Mouse (Mus musculus) left cerebral cortex, postnatal 25 days (tissue): ENCODE measurements at regions not wholly inside any gene's neighbourhood (a gene's known extent, or its start where the extent isn't known, plus 50 kb on each side); places are given as distances from the start of the nearest gene placed in this dataset.

Source experiments
- DNase-seq, 2 experiments: peaks; one replicate each; pipeline ENCODE4 v3.0.0; 2022; ENCODE audit warnings: low spot score in 2 of 2, mixed read lengths in 1 of 2
- intact Hi-C: fragments of 180-260 bp; cut with DNase I; formaldehyde crosslinking; loops from one replicate; pipeline ENCODE4 v1.15.1; 2025

GRCm38 (mm10) chr1:167979588-167979987 lies 290.6 kb downstream of the Lmx1a start:
- intact Hi-C loops, result loop anchor here (1.0 kb wide), 2 partner anchors 33 to 1443 kb away; no protein-coding TSS in a partner anchor
- DNase-seq, result peak in 1 of 2 experiments; percentile 53

DNA sequence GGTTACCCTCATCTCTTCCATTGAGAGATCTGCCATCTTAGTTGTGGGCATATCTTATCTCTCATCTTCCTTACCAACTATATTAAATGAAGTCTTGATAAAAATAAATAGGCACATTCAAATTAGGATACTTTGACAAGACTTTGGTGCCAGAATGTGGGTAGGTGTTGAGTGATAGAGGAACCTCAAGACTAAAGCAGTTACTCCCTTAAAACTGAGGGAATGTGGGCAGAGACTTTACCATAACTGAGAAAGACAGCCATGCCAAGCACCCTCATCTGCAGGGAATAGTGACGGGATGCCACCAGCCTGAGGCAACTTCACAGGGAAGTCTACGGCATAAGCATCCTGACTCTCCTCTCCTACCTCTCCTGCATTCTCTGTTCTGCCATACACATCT lies 292.3 kb downstream of the Lmx1a start:
- peak in 1 of 2 experiments; percentile 87 for DNase-seq
- intact Hi-C loops, result loop anchor here (2.0 kb wide), 1 partner anchor 28 kb away; no protein-coding TSS in a partner anchor

DNA sequence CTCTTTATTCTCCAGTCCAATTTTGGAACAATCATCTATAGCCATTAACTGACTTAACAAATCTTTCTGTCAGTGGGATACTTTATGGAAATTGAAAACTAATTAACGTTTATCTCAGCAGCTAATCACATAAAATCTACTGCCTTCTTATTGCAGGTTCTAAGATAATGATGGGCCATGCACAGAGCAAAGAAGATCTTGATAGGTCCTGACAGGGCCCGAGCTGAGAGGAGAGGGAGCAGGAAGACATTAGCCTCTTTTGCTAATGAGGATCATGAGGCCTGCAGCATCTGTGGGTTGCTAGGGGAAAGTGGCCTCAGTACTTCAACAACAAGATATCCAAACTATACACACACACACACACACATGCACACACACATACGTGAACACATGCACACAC lies 318.4 kb downstream of the Lmx1a start:
- intact Hi-C loops, result no loop called here

DNA sequence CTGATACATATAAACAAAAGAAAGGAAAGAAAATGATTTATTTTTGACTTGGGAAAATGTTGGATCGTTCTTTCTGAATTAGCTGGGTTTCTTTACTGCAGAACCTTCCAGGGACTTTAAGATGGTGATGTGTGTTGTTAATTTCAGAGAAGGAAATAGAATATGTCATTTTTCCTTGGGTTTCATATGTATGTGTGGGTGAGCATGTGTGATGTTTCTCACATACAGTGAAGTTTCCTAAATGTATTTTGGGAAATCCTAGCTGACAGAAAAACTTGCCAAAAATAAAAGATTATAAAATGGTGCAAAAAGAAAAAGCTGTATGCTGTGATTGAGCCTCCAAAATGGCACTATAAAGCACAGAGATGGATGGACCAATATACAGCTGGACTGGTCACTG lies 319.2 kb downstream of the Lmx1a start:
- intact Hi-C loops, result loop anchor here (1.0 to 2.0 kb wide), 2 partner anchors 27 to 62 kb away; no protein-coding TSS in a partner anchor
- DNase-seq, result peak in 1 of 2 experiments; percentile 68

More for the DNA sequence above, 318.4 kb downstream of the Lmx1a start:
- no peak for DNase-seq

DNA sequence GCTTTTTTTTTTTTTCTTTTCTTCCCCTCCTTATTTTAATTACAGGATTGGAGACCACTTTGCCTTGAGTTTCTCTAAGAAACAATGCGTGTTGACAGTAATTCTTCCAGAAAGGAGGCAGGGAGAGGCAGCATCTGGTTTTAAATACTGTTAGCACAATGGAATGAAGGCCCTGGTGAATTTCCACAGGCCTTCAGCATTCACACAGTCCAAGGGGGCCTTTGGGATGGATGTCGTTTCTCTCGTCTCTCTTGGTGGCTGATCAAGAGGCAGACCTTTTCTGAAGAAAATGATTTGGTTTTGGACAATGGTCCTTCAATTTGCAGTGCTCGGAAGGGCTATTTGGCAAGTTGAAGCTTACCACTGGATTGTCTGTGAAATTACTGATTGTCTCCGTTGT lies 321.4 kb downstream of the Lmx1a start:
- intact Hi-C loops, result no loop called here
- no peak for DNase-seq

- DNase-seq, result no peak
- intact Hi-C loops, result no loop called here
Measured at GRCm38 (mm10) chr1:168012069-168012468, 323.0 kb downstream of the Lmx1a start.

DNA sequence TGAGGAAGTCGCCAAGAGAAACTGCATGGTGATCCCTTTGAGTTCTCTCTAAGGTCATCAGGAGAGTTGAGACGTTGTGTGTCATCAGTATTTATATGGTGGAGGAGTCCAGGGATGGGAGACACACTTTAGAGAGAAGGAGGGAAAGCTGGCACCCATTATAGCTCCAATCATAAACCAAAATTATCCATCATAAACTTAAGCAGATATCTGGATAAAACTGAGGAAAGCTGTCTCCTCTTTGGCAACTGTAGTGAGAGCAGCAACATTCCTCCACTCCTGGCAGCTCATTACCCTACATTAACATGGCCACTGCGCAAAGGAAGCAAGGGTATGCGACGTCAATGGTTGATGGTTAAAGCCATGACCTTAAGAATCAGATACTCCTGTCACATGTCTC lies 323.6 kb downstream of the Lmx1a start:
- DNase-seq, result no peak
- intact Hi-C loops, result no loop called here

DNA sequence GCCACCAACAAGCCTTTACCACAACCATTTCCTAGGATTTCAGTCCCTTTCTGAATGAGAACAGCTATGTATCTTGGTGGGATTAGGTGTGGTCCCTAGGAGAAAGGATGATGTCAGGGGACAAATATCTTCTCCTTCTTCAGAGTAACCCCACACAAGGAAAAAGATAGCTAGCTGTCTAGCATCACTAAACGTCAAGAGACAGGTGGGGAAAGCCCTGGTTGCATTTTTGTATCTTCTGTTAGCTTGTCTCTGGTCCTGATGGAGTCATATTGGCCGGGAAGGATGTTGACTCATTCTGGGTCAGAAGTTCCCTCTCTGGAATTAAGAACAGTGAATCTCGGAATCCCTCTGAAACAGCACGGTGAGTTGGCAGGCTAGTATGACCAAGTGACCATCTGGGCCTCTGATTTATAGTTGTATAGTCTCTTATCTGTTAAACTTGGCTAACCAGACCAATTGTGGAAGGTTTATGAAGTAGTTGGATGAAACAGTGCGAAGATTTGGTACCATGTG lies 327.4 kb downstream of the Lmx1a start:
- intact Hi-C loops, result no loop called here
- no peak for DNase-seq

DNA sequence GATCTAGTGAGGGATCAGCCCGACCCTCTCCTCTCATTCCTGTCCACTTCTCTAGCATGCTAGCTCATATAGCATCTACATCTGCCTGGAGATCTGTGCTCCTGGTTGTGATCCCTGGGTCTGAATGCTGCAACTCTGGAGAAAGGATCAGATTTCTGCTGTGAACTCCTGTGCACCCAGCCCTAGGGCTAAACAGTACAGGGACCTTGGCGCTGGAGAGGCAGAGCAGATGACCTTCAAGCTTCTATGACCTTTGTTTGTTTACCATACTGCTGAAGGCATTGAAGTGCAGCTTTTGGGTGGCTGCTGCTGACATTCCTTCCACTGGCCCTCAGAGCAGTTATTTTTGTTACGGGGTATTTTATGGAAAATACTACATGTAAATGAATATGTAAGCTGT lies 337.4 kb downstream of the Lmx1a start:
- no peak for DNase-seq
- intact Hi-C loops, result no loop called here

DNA sequence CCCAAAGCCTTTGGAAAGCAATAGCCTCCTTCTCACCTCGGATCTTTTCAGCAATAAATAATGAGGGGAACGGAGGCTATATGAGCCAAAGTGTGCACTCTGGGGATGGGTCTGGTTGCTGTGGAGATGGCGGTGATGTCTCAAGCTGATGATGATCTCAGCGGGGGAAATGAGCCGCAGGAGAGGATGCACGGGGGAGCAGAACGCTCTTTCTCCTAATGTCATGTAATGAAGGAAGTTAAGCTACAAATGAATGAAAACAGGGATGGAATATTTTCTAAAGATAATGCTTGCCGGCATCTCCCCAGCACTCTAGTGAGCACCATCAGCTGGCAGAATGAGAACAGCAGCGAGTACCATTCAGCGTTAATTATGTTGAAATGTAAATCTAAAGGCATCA lies 355.7 kb downstream of the Lmx1a start:
- DNase-seq, result peak; percentile 12 to 16

DNA sequence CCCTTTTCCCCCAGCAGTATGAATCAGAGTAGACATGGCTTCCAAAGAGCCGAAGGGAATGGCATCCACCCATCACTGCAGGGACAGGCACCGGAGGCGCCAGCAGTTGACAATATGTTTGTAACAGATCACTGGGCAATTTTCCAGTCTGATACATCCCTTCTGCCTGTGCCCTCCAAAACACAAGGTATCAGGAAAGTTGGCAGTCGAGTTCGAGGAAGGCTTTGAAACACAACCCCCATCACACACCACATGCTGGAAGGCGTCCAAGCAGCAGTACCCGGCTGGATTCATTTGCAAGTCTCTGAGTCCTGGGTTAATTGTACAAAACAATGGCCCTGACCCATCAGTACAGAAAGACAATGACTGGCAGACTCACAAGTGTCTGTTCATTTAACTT lies 357.3 kb downstream of the Lmx1a start:
- DNase-seq, result no peak
- intact Hi-C loops, result no loop called here

More for the DNA sequence above, 355.7 kb downstream of the Lmx1a start:
- intact Hi-C loops, result no loop called here

DNA sequence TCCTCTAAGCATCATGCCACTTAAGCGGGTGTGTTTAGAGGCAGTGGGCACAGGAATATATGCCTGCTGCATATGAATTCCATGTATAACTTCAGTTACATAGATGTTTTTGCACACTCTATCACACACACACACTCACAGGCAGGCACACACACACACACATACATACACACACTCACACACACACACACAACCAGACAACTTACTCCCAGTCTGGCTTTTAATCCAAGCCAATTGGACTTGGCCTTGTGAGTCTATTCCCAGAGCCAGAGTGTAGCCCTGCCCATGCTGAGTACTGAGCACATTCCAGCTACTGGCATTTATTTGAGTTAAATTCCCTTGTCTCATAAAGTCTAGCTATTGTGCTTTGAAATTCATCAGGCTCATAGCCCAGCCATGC lies 357.7 kb downstream of the Lmx1a start:
- DNase-seq, result no peak
- intact Hi-C loops, result no loop called here

DNA sequence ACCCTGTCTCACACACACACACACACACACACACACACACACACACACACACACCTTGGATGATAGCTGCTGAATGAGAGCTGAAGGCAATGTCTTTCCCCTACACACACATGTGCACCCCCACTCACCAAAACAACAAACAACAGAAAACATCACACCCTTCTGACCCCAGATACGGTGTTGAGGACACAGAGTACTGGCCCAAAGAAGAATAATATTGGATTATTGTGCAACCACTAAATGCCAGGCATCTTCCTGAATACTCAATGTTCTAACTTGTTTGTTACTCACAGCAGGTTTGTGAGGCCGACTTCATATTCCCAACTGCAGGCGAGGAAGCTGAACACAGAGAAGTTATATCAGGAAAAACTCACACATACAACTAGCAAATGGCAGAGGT lies 360.9 kb downstream of the Lmx1a start:
- no peak for DNase-seq
- intact Hi-C loops, result no loop called here

GRCm38 (mm10) chr1:168056479-168056878 lies 367.4 kb downstream of the Lmx1a start:
- intact Hi-C loops, result no loop called here
- DNase-seq, result no peak

- intact Hi-C loops, result no loop called here
- no peak for DNase-seq
Measured at GRCm38 (mm10) chr1:168057479-168057878, 368.4 kb downstream of the Lmx1a start.

DNA sequence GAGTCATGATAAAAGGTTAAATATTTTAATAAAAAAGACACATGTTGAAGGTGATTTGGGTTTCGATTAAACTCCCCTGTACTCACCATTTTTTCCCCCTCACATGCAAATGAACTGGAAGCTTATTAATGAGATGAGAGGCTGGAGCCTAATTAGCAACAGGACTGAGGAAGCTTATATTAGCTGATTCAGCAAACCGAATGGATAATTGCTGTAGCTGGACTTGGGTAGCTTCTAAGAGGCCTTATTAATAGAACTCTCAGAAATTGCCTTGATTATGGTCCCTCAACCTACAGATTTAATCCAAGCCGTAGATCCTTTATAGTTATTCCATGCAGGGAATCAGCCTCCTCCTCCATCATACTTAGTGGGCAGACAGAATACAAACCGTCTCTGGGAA lies 369.7 kb downstream of the Lmx1a start:
- intact Hi-C loops, result no loop called here

DNA sequence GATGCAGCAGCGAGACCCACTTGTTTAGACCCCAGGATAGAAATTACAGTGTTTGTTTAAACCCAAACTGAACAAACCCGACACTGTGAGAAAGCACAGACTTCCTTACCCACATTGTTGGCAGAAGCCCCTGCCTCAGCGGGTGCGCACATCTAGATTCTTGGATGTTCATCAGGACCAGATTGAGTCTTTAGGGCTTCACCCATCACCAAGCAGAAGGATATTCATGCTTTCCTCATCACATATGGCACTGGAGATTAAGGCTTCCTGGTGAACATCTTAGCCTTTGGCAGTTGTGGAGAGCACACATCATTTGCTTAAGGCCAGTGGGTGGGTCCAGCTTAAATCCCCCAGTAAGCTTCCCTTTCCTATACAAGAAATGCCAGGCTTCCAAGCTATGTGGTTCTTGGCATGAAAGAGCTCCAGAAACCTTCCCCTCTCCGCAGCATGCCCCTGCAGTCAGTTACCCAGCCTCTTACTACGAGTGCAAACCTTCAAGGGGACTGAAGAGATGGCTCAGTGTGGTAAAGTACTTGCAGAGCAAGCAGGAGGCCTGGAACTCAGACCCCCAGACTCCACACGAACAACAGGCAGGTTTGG lies 367.9 kb downstream of the Pbx1 start:
- no peak for DNase-seq
- intact Hi-C loops, result no loop called here

More for the DNA sequence above, 369.7 kb downstream of the Lmx1a start:
- no peak for DNase-seq

- DNase-seq, result no peak
- intact Hi-C loops, result no loop called here
Measured at GRCm38 (mm10) chr1:168065598-168066041, 366.4 kb downstream of the Pbx1 start.

GRCm38 (mm10) chr1:168066810-168067209 lies 365.3 kb downstream of the Pbx1 start:
- intact Hi-C loops, result no loop called here
- no peak for DNase-seq

GRCm38 (mm10) chr1:168068003-168068919 lies 363.8 kb downstream of the Pbx1 start:
- intact Hi-C loops, result no loop called here
- DNase-seq, result no peak
